Mouse (Mus musculus) lung, embryonic 15.5 days (tissue): Measurements from ENCODE around the gene Sphkap. TPM values are rescaled to one million over a fixed set of nuclear protein-coding genes. Genes with fewer than 3 reads are reported as not detected.

Experiments used
- ATAC-seq: fragments of 200-750 bp; cut with Nextera tagmentation; 2 replicates; pipeline ENCODE4 v1.8.0; 2017; ENCODE audit warnings: moderate number of reproducible peaks, borderline replicate concordance; ENCODE audit not compliant: low FRiP score, low TSS enrichment; ENCODE audit errors: extremely low read depth
- H3K27ac ChIP-seq: fragments of 300-500 bp; sonication (generic); 2 replicates; pipeline ENCODE4 v1.5.1; 2015; ENCODE audit warnings: moderate library complexity, mild to moderate bottlenecking, inconsistent platforms
- H3K27me3 ChIP-seq: fragments of 300-500 bp; sonication (generic); 2 replicates; pipeline ENCODE4 v1.6.1; 2015; ENCODE audit warnings: inconsistent platforms
- H3K36me3 ChIP-seq: fragments of 300-500 bp; sonication (generic); 2 replicates; pipeline ENCODE4 v1.6.1; 2015; ENCODE audit warnings: inconsistent platforms
- H3K4me1 ChIP-seq: fragments of 300-500 bp; sonication (generic); 2 replicates; pipeline ENCODE4 v1.6.1; 2015; ENCODE audit warnings: inconsistent platforms
- H3K4me2 ChIP-seq: fragments of 300-500 bp; sonication (generic); 2 replicates; pipeline ENCODE4 v1.6.1; 2015; ENCODE audit warnings: inconsistent platforms, mild to moderate bottlenecking, moderate library complexity
- H3K4me3 ChIP-seq: fragments of 300-500 bp; sonication (generic); 2 replicates; pipeline ENCODE4 v1.5.1; 2015; ENCODE audit warnings: mild to moderate bottlenecking, inconsistent platforms
- H3K9ac ChIP-seq: fragments of 300-500 bp; sonication (generic); 2 replicates; pipeline ENCODE4 v1.6.1; 2015; ENCODE audit warnings: inconsistent platforms
- H3K9me3 ChIP-seq: fragments of 300-500 bp; sonication (generic); 2 replicates; pipeline ENCODE4 v1.6.1; 2016; ENCODE audit warnings: inconsistent platforms
- WGBS: fragments of 180-500 bp; shearing (Covaris S2); methylation state at CpG from one replicate; pipeline ENCODE4 v1.1.7; 2015; 5-methylcytosine and 5-hydroxymethylcytosine counted together
- polyA plus RNA-seq: library from polyadenylated mRNA; unstranded; fragments of >200 nt; fragmentation: Nextera tagmentation; extraction: Ambion mirVana; gene quantifications from 2 replicates; pipeline ENCODE4 v1.2.1, GENCODE M21; 2015

Sphkap gene
- polyA plus RNA-seq, 1 experiment from 2014 or later: 1.8 TPM

- Histone ChIP-seq H3K27ac (no peak overlapping the region), H3K36me3 (no peaks in the 10 kb centered on the region), H3K9ac (no peak overlapping the region), H3K9me3 (no peaks in the 10 kb centered on the region), H3K4me2 (no peak overlapping the region), H3K4me3 (no peak overlapping the region), H3K4me1 (no peaks in the 10 kb centered on the region), H3K27me3 (no peaks in the 10 kb centered on the region)
- WGBS: 74% methylated on average over 5 of the region's 5 CpGs
- no peak for ATAC-seq
Observed at GRCm38 (mm10) chr1:83366456-83366855, 41.5 kb downstream of the Sphkap start.

GRCm38 (mm10) chr1:83362168-83362567, 45.8 kb downstream of the Sphkap start:
- no peak overlapping the region for H3K9ac ChIP-seq
- no peaks in the 10 kb centered on the region for H3K9me3 ChIP-seq
- ATAC-seq: no peak
- no peak overlapping the region for H3K4me2 ChIP-seq
- H3K4me1 ChIP-seq: no peaks in the 10 kb centered on the region
- H3K27ac ChIP-seq: no peak overlapping the region
- no peak overlapping the region for H3K4me3 ChIP-seq
- H3K27me3 ChIP-seq: no peaks in the 10 kb centered on the region
- WGBS: 82% methylated on average over 6 of the region's 6 CpGs
- no peaks in the 10 kb centered on the region for H3K36me3 ChIP-seq

GRCm38 (mm10) chr1:83346453-83346852, 61.5 kb downstream of the Sphkap start:
- H3K4me1 ChIP-seq: no peaks in the 10 kb centered on the region
- ATAC-seq: no peak; the same call in 1 of the 2 replicates
- H3K4me3 ChIP-seq: no peak overlapping the region
- no peak overlapping the region; the same call in 1 of the 2 replicates for H3K27ac ChIP-seq
- WGBS: 48% methylated on average over 1 of the region's 1 CpGs
- no peak overlapping the region for H3K4me2 ChIP-seq
- no peaks in the 10 kb centered on the region for H3K9me3 ChIP-seq
- H3K9ac ChIP-seq: no peak overlapping the region
- no peaks in the 10 kb centered on the region for H3K27me3 ChIP-seq
- no peaks in the 10 kb centered on the region for H3K36me3 ChIP-seq

GRCm38 (mm10) chr1:83345572-83345971, 62.4 kb downstream of the Sphkap start:
- H3K4me1 ChIP-seq: no peaks in the 10 kb centered on the region
- ATAC-seq: peak; percentile 46; the same call in 1 of the 2 replicates
- H3K4me3 ChIP-seq: no peak overlapping the region
- H3K4me2 ChIP-seq: 0 out of 2 replicates have a peak overlapping the region, but pooled peaks have one; percentile 16
- no peaks in the 10 kb centered on the region for H3K27me3 ChIP-seq
- peak overlapping the region; percentile 71 for H3K27ac ChIP-seq
- WGBS: 46% methylated on average over 14 of the region's 14 CpGs
- H3K9me3 ChIP-seq: no peaks in the 10 kb centered on the region
- no peak overlapping the region for H3K9ac ChIP-seq
- H3K36me3 ChIP-seq: no peaks in the 10 kb centered on the region

DNA sequence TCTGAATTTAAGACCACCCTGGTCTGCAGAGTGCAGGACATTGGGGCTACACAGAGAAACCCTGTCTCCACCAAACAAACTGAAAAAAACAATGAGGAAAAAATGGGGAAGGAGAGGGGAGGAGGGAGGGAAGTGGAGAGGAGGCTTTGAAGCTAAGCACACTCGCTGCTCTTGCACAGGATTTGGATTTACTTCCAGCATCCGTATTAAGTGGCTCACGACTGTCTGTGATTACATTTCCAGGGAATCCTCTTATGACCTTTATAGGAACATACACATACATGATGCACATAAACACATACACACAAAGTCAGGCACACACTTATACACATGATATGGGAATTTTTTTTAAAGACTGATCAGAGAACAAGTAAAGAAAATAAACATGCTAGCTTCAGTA, 62.9 kb downstream of the Sphkap start:
- 0 out of 2 replicates have a peak overlapping the region, but pooled peaks have one; percentile 16 for H3K4me2 ChIP-seq
- H3K4me3 ChIP-seq: no peak overlapping the region
- no peak for ATAC-seq
- no peaks in the 10 kb centered on the region for H3K27me3 ChIP-seq
- no peaks in the 10 kb centered on the region for H3K4me1 ChIP-seq
- H3K27ac ChIP-seq: no peak overlapping the region
- no peak overlapping the region for H3K9ac ChIP-seq
- 31% methylated on average over 3 of the region's 3 CpGs for WGBS
- no peaks in the 10 kb centered on the region for H3K9me3 ChIP-seq
- no peaks in the 10 kb centered on the region for H3K36me3 ChIP-seq

- WGBS: 69% methylated on average over 4 of the region's 4 CpGs
- H3K36me3 ChIP-seq: no peaks in the 10 kb centered on the region
- no peaks in the 10 kb centered on the region for H3K9me3 ChIP-seq
- no peak overlapping the region for H3K27ac ChIP-seq
- H3K4me1 ChIP-seq: no peaks in the 10 kb centered on the region
- H3K27me3 ChIP-seq: no peaks in the 10 kb centered on the region
- no peak overlapping the region for H3K4me2 ChIP-seq
- no peak overlapping the region for H3K4me3 ChIP-seq
- H3K9ac ChIP-seq: no peak overlapping the region
- no peak for ATAC-seq
Observed at GRCm38 (mm10) chr1:83342726-83343250, 65.2 kb downstream of the Sphkap start.

GRCm38 (mm10) chr1:83339358-83339757, 68.6 kb downstream of the Sphkap start:
- ATAC-seq: no peak
- Histone ChIP-seq H3K27ac (no peak overlapping the region), H3K9me3 (no peaks in the 10 kb centered on the region), H3K9ac (no peak overlapping the region), H3K4me1 (no peaks in the 10 kb centered on the region), H3K4me3 (no peak overlapping the region), H3K4me2 (no peak overlapping the region), H3K27me3 (no peaks in the 10 kb centered on the region), H3K36me3 (no peaks in the 10 kb centered on the region)
- WGBS: 80% methylated on average over 3 of the region's 3 CpGs

GRCm38 (mm10) chr1:83316917-83317316, 91.1 kb downstream of the Sphkap start:
- no peaks in the 10 kb centered on the region for H3K9me3 ChIP-seq
- no peaks in the 10 kb centered on the region for H3K36me3 ChIP-seq
- 21% methylated on average over 4 of the region's 4 CpGs for WGBS
- no peak overlapping the region for H3K4me2 ChIP-seq
- no peak overlapping the region for H3K27ac ChIP-seq
- H3K9ac ChIP-seq: no peak overlapping the region
- H3K4me3 ChIP-seq: no peak overlapping the region
- ATAC-seq: no peak
- H3K4me1 ChIP-seq: no peaks in the 10 kb centered on the region
- no peaks in the 10 kb centered on the region for H3K27me3 ChIP-seq

- no peak for ATAC-seq
- no peak overlapping the region for H3K4me2 ChIP-seq
- H3K36me3 ChIP-seq: no peaks in the 10 kb centered on the region
- H3K4me3 ChIP-seq: no peak overlapping the region
- no peak overlapping the region for H3K27ac ChIP-seq
- 74% methylated on average over 9 of the region's 9 CpGs for WGBS
- no peaks in the 10 kb centered on the region for H3K4me1 ChIP-seq
- H3K9me3 ChIP-seq: no peaks in the 10 kb centered on the region
- H3K9ac ChIP-seq: no peak overlapping the region
- H3K27me3 ChIP-seq: no peaks in the 10 kb centered on the region
Observed at GRCm38 (mm10) chr1:83315146-83315545, 92.9 kb downstream of the Sphkap start.

GRCm38 (mm10) chr1:83311607-83312295, 96.2 kb downstream of the Sphkap start:
- H3K9me3 ChIP-seq: no peaks in the 10 kb centered on the region
- ATAC-seq: no peak
- H3K36me3 ChIP-seq: no peaks in the 10 kb centered on the region
- no peak overlapping the region for H3K4me3 ChIP-seq
- H3K4me2 ChIP-seq: no peak overlapping the region
- no peaks in the 10 kb centered on the region for H3K27me3 ChIP-seq
- H3K4me1 ChIP-seq: no peaks in the 10 kb centered on the region
- 80% methylated on average over 6 of the region's 6 CpGs for WGBS
- no peak overlapping the region for H3K9ac ChIP-seq
- no peak overlapping the region for H3K27ac ChIP-seq

- Histone ChIP-seq H3K4me2 (no peak overlapping the region), H3K4me1 (no peaks in the 10 kb centered on the region), H3K27ac (no peak overlapping the region), H3K9me3 (no peaks in the 10 kb centered on the region), H3K27me3 (no peaks in the 10 kb centered on the region), H3K36me3 (no peaks in the 10 kb centered on the region), H3K9ac (no peak overlapping the region), H3K4me3 (no peak overlapping the region)
- 69% methylated on average over 6 of the region's 6 CpGs for WGBS
- no peak for ATAC-seq
Observed at GRCm38 (mm10) chr1:83297137-83298076, 110.6 kb downstream of the Sphkap start.

- no peak overlapping the region for H3K27ac ChIP-seq
- no peaks in the 10 kb centered on the region for H3K27me3 ChIP-seq
- WGBS: 61% methylated on average over 7 of the region's 7 CpGs
- no peaks in the 10 kb centered on the region for H3K9me3 ChIP-seq
- no peak for ATAC-seq
- H3K9ac ChIP-seq: no peak overlapping the region
- no peaks in the 10 kb centered on the region for H3K4me1 ChIP-seq
- no peak overlapping the region for H3K4me3 ChIP-seq
- no peaks in the 10 kb centered on the region for H3K36me3 ChIP-seq
- H3K4me2 ChIP-seq: no peak overlapping the region
Observed at GRCm38 (mm10) chr1:83285866-83286265, 122.1 kb downstream of the Sphkap start.
